ENCODE assay signal across 12 mouse cellular contexts in the genomic region with DNA sequence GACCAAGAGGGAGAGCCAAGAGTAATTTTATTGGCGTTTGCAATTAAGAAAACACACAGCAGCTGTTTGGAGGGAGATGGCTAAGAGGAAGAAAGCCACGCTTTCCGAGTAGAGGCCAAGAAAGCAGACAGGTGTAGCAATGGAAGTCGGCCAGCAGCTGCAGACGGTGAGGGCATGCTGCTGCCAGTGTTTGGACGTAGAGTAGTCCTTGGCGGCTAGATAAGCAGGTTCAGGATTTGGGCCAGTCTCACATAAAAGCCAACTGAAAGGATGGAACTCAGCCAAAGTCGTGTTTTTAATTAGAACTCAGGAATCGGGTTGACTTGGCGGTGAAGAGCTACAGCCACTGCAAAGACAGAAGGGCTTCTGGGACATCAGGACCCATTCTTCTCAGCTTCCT. TPM values are rescaled to one million over a fixed set of nuclear protein-coding genes. Genes with fewer than 3 reads are reported as not detected.
DNase-seq lines count a peak whose midpoint lies in the region; ATAC-seq lines count a peak whose summit lies in the region.
"Had no signal": no experiment of that assay in that cellular context is flagged by ENCODE, and none has a peak within 500 bp of the region (broad histone marks: within the 10 kb centered on the region; RNA-seq: fewer than 3 reads in every experiment).

No protein-coding gene starts in this region.

- ATAC-seq in limb, embryonic 13.5 days (ENCODE audit: low FRiP score, low read depth), result peak; percentile 65

- H3K4me1 ChIP-seq in limb, embryonic 13.5 days, result peaks cover 10% of the 10 kb centered on the region
- no peaks in the 10 kb centered on the region for H3K4me1 ChIP-seq in limb, embryonic 10.5 days
- H3K4me1 ChIP-seq: neural tube, embryonic 12.5 days had no signal

- intact Hi-C loops in heart, postnatal 14 days (cut with DNase I), result no loop called here

- no peaks in the 10 kb centered on the region for H3K9me3 ChIP-seq in limb, embryonic 13.5 days
- no peaks in the 10 kb centered on the region for H3K9me3 ChIP-seq in limb, embryonic 10.5 days (replicated peaks)
- H3K9me3 ChIP-seq: neural tube, embryonic 12.5 days had no signal

- H3K4me3 ChIP-seq in limb, embryonic 13.5 days, result no peak overlapping the region
- no peak overlapping the region for H3K4me3 ChIP-seq in limb, embryonic 10.5 days
- H3K4me3 ChIP-seq: neural tube, embryonic 12.5 days had no signal

- no peak overlapping the region for H3K27ac ChIP-seq in limb, embryonic 13.5 days
- no peak overlapping the region for H3K27ac ChIP-seq in limb, embryonic 10.5 days
- H3K27ac ChIP-seq: kidney, postnatal 0 days; neural tube, embryonic 12.5 days had no signal

- H3K4me2 ChIP-seq in limb, embryonic 13.5 days (replicated peaks), result no peak overlapping the region
- H3K4me2 ChIP-seq: neural tube, embryonic 12.5 days had no signal

- no peaks in the 10 kb centered on the region for H3K27me3 ChIP-seq in limb, embryonic 13.5 days
- no peaks in the 10 kb centered on the region for H3K27me3 ChIP-seq in limb, embryonic 10.5 days (ENCODE audit: low read depth, poor library complexity, severe bottlenecking)

- 35% methylated on average over 10 of the region's 10 CpGs for WGBS in limb, embryonic 13.5 days
- 83% methylated on average over 10 of the region's 10 CpGs for WGBS in limb, embryonic 10.5 days

- DNase-seq in adrenal gland, postnatal 36 days, result peak; percentile 13 to 23
- no peak for DNase-seq in adrenal gland, postnatal 25 days
- DNase-seq in limb, embryonic 10.5 days (ENCODE audit: low spot score), result no peak
- DNase-seq in Muller cell, postnatal 12 days (ENCODE audit: inconsistent ontology term), result peak; percentile 67
- peak; percentile 18 to 21 for DNase-seq in cerebellum, postnatal 36 days
- no peak for DNase-seq in spleen, postnatal 4 days (ENCODE audit: low spot score in 2 of 2)
- no peak for DNase-seq in heart, postnatal 14 days
- DNase-seq: heart, postnatal 4 days; lung, postnatal 4 days had no signal

- no peaks in the 10 kb centered on the region for H3K36me3 ChIP-seq in limb, embryonic 13.5 days
- no peaks in the 10 kb centered on the region for H3K36me3 ChIP-seq in limb, embryonic 10.5 days
- H3K36me3 ChIP-seq: neural tube, embryonic 12.5 days had no signal

- no peak overlapping the region for H3K9ac ChIP-seq in limb, embryonic 13.5 days
- H3K9ac ChIP-seq: neural tube, embryonic 12.5 days had no signal

RNA-seq across cellular contexts. Expression of a gene that starts 6.6 kb away (rescaled TPM):
- total RNA-seq in adrenal gland, postnatal 36 days (2021), result 1 to 10 TPM; 4.4 to 5.3 TPM
- 4.5 and 8.0 TPM in 2 replicates for total RNA-seq in adrenal gland, postnatal 25 days (2021)
- polyA plus RNA-seq in limb, embryonic 13.5 days (2015; fragmentation: Nextera tagmentation; extraction: Ambion mirVana), result 14.9 and 15.1 TPM in 2 replicates
- 10.6 and 13.8 TPM in 2 replicates for polyA plus RNA-seq in limb, embryonic 10.5 days (2016; fragmentation: Nextera tagmentation; extraction: Ambion mirVana)
- 1 to 10 TPM; 3.5 to 5.5 TPM for total RNA-seq in heart, postnatal 14 days (2021)

Comparison
In these comparisons a context has a peak if more than half of its experiments do, and no peak if none do; other contexts are left out.
1. DNase-seq: peak in adrenal gland, postnatal 36 days (2 of 2), Muller cell, postnatal 12 days (single experiment) and cerebellum, postnatal 36 days (2 of 2); none in adrenal gland, postnatal 25 days (single experiment), limb, embryonic 10.5 days (single experiment), spleen, postnatal 4 days (0 of 2) and heart, postnatal 14 days (0 of 2).